Mouse (Mus musculus) G1E-ER4 (cell line): ENCODE data around the gene Lasp1. TPM values are rescaled to one million over a fixed set of nuclear protein-coding genes. Genes with fewer than 3 reads are reported as not detected.

Experiments
- GATA1 ChIP-seq: IDR thresholded peaks from one replicate; pipeline ENCODE4 v1.8.0; 2012; ENCODE audit warnings: low read length, inconsistent platforms
- polyA plus RNA-seq: library from polyadenylated mRNA; stranded (reverse); fragments of >175 nt; gene quantifications from 2 replicates; pipeline ENCODE4 v1.2.3, GENCODE M21; 2012

The Lasp1 gene
- polyA plus RNA-seq, 1 experiment = 65.7 TPM

DNA sequence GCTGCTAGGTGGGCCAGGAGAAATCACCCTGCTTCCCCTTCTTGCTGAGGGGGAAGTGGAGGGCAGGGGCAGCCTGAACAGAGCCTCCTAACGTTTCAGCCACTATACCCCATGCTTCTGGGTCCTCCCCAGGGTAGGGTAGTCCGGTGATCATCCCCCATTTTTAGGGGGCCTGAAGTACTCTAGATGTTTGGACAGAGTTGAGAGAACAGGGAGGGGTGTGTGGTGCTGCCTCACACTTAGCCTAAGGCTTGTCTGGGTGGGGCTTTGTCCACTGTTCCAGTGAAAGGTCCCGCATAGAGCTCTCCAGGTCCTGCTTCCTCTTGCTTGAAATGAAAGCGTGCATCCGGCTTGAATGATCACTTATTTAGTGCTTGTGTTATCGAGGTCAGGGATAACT, 31.7 kb downstream of the Lasp1 start:
- TF ChIP-seq GATA1 = no peak

DNA sequence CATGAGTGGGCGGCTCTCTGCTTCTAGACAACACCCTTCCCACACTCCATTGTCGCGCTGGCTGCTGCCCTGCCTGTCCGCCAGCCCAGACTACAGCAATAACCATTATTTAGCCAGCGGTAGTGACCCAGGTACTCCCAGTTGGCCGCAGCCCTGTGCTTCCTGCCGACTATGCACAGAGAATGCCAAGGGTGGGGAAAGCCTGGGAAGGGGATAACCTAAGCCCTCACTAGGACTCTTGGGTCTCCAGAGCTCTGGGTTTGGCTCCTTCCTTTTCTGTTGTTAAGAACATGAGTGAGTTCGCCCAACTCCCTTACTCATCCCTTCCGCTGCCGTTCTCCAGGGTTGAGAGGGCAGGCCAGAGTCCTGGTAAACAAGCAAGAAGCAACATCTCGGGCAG, 33.2 kb downstream of the Lasp1 start:
- no peak for TF ChIP-seq GATA1

DNA sequence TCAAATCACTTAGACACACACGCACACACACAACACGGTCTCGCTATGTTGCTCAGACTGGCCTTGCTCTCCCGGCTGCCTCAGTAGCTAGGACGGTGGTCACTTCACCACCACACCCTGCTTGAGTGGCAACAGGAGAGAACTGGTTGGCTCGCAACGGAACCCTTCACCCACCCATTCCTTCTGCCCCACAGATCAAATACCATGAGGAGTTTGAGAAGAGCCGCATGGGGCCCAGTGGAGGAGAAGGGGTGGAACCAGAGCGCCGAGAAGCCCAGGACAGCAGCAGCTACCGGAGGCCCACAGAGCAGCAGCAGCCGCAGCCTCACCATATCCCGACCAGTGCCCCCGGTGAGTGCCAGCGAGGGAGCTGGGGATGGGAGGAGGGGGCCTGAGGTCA, 34.6 kb downstream of the Lasp1 start:
- TF ChIP-seq GATA1 = no peak

DNA sequence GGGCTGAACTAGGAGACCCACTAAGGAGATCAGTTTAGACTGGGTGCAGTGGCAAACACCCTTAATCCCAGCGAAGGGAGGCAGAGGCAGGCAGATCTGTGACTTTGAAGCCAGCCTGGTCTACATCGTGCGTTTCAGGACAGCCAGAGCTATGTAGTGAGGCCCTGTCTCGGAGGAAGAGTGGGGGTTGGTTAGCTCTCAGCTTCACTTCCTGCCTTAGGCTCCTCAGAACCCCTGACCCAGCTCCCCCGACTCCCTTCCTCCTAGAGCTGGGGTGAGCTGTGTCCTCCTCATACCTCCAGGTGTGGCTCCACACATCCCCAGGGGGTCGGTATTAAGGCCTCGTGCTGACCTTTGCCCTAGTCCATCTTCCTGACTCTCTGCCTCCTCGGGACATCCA, 37.7 kb downstream of the Lasp1 start:
- TF ChIP-seq GATA1 = no peak

DNA sequence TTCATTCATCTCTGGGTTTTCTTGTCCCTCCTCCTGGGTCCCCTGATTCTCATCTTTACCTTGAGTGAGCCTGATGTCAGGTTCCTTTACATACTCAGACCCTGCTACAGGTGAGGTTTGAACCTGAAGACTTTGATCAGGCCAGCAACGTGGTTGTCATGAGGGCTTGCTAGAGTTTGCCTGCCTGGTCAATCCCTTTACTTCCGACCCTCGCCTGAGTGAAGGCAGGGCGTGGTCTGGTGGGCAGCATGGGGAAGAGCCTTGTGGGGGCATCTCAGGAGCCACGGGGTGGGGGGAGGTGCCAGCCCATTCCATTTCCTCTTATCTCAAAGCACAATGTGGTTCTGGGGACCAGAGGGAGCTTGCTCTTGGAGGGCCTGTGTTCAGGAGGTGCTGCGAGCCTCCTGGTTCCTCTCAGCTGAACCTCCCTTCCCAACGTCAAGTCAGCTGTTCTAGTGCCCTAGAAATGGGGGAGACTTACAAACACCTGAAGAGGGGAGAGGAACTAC, 38.9 kb downstream of the Lasp1 start:
- no peak for TF ChIP-seq GATA1

DNA sequence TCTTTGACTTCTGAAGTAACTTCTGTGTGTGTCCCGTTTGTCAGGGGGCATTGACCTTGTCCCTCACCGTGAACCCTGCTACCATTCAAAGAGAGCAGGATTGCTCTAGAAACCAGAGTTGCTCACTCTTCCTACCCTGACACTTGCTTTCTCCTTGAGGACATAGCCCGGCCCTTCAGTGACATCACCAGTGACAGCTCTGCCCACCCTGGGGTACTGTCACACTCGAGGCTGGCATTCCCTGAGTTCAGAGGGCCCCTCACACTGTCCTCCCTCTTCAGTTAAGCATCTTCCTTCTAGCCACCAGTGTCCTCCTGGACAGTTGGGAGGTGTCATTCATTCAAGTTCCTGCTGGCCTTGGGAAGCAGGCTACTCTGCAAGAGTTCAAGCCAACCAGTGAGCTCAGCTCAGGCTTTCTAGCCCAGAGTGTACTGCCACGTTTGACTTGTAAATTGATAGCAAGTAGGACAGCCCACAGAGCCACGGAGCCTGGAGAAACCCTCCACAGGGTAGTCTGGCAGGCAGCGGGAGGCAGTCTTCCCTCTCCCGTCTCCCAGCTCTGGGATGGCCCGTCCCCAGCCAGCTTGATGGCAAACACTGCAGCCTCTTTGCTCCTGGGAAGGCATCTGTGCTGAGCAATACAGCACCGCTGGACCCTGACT, 40.1 kb downstream of the Lasp1 start:
- no peak for TF ChIP-seq GATA1

DNA sequence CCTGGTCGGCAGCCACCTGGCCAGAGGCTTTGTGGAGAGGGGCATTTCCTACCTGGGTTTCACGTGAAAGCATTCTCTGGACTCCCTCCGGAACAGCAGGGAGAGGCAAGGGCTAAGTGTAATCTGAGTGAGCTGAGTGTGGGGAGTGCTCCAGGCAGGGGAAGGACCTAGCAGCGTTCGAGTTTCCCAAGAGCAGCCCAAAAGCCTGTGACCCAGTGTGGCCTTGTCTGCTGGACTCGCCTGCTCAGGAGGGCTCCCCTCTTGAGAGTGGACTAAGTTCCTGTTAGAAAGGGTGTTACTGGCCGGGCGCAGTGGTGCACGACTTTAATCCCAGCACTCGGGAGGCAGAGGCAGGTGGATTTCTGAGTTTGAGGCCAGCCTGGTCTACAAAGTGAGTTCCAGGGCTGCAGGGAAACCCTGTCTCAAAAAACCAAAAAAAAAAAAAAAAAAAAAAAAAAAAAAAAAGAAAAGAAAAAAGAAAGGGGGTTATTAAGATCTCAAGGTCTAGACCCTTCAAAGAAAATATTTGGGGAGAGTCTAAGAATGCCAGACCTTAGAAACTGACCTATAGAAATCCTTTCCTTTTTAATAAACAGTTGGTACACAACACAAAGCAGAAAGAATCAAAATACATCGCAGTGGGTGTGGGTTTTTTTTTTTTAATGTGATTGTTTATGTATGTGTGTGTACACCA, 40.8 kb downstream of the Lasp1 start:
- no peak for TF ChIP-seq GATA1

DNA sequence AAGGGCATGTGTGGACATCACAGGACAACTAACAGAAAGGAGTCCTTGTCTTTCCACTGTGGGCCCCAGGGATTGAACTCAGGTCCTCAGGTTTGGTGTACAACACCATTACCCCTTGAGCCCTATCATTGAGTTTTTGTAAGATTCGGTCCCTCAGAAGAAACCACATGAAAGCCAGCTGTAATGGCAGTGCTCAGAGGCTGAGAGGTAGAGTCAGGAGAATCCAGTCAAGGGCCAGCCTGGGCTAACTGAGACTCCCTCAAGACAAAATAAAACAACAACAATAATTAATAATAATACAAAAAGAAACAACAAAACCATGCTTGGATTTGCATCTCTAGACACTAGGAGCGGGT, 41.3 kb downstream of the Lasp1 start:
- TF ChIP-seq GATA1 = no peak

DNA sequence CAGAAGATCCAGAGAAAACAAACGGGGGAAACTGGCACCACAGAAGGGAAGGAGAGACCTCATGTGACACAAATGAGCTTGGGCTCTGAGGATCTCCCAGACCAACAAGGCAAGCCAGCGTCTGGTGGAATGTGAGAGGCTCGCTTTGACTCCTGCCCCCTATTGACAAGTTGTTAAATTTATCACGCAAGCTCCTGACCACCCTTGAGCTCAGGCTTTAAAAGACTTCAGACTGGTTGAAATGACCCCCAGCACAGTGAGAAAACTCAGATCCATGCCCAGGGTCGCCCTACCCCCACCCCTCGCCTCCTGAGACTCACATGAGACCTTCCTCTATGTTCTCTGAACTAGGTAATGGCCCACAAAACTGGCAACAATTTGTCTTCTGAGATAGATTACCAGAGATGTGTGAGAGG, 41.7 kb downstream of the Lasp1 start, which contains the start of gene B230217C12Rik:
Gene B230217C12Rik (plus strand): TSS at position 242 of the 416 bp plus-strand sequence.
- no peak for TF ChIP-seq GATA1

DNA sequence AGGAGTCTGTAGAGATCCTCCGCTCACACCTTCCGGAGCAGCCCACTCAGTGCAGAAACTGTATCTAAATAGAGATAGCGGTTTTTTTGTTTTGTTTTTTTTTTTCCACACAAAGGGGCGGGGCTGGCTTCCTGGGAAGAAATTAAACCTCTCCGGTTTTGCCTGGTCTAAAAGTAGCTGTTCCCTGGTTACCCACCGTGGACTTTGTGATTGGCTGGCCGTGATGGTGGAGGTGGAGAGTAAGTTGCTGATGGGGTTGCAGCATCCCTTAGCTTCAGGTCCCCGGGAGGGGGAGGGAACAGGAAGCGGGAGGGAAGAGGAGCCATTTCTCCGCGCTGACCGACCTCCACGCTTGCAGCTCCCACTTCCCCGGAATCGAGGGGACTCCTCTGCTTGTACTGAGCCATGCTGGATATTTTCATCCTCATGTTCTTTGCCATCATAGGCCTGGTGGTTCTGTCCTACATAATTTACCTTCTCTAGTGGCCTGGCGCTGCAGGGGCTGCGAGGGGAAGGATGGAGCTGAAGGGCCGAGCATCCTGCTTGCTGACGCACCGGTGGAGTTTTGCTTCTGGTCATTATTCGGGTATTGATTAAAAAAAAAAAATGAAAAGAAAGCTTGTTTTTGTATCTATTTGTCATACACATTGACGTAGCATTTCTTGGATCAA, 42.3 kb downstream of the Lasp1 start:
- TF ChIP-seq GATA1 = no peak

DNA sequence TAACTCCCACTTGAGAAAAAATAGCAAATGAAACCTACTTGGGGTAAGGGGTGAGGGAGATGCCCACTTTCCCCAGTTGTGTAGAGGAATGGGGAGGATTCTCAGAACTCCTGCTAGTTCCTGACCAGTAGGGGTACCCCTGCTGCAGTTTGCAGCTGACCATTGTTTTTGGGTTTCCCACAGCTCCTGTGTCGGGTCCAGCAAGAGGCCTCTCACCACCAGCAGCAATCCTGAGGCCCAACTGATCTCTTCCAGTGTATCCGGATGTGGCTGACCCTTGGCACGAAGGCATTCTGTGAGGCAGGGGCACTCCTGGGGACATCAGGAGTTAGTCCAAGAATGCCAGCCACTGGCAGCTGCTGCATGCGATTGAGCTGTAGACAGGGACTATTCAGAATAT, 43.2 kb downstream of the Lasp1 start:
- TF ChIP-seq GATA1 = no peak

DNA sequence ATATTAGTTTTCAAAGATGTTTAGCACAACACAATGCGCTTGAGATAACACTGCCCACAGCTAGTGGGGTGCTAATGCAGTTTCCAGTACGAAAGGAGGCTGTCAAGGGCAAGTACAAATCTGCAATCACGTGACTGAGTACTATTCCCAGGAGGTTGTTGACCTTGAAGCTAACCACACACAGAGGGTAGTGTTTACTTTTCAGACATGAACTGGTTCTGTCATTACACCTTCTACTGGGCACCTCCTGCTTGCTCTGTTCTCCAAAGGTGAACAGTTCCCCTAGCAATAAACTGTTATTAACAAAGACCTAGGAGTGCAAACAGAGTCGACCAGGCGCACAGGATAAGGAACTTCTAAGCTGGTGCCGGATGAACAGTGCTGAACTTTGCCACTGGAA, 51.6 kb downstream of the Lasp1 start:
- TF ChIP-seq GATA1 = no peak

DNA sequence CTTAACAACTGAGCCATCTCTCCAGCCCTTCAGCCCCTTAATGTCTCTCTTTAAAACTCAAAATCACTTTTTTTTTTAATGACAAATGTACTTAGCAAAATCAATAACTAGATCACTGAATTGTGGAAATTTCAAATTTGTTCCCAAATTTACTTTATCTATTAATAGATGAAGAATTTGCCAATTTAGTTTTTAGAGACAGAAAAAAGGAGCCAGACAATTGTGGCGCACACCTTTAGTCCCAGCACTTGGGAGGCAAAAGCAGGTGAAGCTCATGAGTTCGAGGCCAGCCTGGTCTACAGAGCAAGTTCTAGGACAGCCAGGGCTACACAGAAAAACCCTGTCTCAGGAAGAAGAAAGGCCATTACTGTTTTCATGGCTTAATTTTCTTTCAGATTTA, 52.8 kb downstream of the Lasp1 start:
- no peak for TF ChIP-seq GATA1

DNA sequence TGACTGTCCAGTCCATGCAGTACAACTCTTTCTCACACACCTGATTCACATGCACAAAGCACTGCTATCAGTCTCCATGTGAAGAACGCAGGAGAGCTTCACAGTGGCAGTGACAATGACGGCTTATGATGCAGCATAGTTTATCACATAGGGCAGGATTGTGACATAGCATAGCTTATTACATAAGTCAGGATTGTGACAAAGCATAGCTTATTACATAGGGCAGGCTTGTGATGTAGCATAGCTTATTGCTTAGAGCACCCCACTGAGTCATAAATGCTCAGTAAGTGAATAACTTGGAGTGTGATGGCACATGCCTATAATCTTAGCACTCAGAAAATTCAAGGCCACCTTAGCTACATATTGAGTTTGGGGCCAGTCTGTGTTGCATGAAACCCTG, 56.7 kb downstream of the Lasp1 start:
- no peak for TF ChIP-seq GATA1

DNA sequence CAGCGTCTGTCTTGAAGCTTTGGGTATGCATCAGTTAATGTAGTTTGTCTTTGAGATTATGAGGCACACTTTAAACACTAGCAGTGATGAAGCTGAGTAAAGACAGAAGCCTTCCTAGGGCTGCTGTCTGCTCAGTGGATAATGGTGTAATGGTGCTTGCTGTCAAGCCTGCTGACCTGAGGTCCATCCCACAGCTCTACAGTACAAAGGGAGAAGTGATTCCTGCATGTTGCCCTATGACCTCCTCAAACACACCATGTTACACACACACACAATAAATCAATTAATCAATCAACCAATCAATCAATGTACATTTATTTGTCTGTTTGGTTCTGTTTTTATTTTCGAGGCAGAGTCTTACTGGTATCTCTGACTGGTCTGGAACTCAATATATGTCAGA, 63.3 kb downstream of the Lasp1 start:
- TF ChIP-seq GATA1 = no peak

DNA sequence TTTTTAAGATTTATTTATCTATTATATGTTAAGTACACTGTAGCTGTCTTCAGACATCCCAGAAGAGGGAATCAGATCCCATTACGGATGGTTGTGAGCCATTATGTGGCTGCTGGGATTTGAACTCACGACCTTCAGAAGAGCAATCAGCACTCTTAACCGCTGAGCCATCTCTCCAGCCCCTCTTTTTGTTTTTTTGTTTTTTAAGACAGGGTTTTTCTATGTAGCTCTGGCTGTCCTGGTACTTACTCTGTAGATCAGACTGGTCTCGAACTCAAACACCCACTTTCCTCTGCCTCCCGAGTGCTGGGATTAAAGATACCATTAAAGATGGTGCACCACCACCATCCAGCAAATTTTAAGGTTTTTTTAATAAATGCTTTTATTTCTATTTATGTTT, 66.6 kb downstream of the Lasp1 start:
- TF ChIP-seq GATA1 = no peak
